Mouse (Mus musculus) bone marrow, adult 2 months (tissue): ENCODE measurements around the gene Camkmt.

Source experiments
- CTCF ChIP-seq: fragments of 200-500 bp; IDR thresholded peaks from 2 replicates; pipeline ENCODE4 v1.5.1; 2011; ENCODE audit warnings: low read length, control low read depth; ENCODE audit not compliant: control insufficient read depth, insufficient read depth
- POLR2A ChIP-seq: fragments of 200-500 bp; IDR thresholded peaks from 2 replicates; pipeline ENCODE4 v1.6.1; 2011; ENCODE audit warnings: low read depth, mild to moderate bottlenecking, control low read depth, low read length, borderline replicate concordance; ENCODE audit not compliant: control insufficient read depth

DNA sequence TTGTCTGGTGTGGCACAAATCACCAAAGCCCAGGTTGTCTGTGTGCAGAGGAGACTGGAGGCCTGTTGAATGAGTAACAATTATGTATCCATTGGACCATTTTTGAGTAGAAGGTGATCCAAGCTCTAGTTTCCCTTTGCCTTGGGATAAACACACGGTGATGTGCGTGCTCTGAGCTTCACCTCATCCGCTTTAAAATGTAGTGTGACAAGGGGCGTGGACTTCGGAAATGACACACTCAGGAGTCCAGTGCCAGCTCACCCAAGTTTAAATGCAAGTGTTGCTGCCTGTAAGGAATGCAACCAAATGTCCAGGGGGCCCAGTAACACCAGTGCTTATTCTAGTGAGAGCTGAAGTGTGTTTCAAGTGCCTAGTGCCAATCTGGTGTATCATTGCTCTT is 392.7 kb downstream of the Camkmt start:
- no peak for TF ChIP-seq POLR2A
- no peak for TF ChIP-seq CTCF
